Mouse (Mus musculus) lung, postnatal 0 days (tissue): ENCODE data around the gene Mfsd8. TPM values are rescaled to one million over a fixed set of nuclear protein-coding genes. Genes with fewer than 3 reads are reported as not detected.
A peak's percentile ranks its signal among the peaks of the same experiment; 100 is the strongest.
"Not testable (repeated sequence)": the region's sequence is repeated elsewhere in the genome, so short reads cannot be mapped to it uniquely, and the experiment has no call there.

Experiments used
- ATAC-seq: fragments of 200-750 bp; cut with Nextera tagmentation; 2 replicates; pipeline ENCODE4 v1.8.0; 2017; ENCODE audit warnings: moderate library complexity
- DNase-seq: peaks from one replicate; pipeline ENCODE4 v3.0.0-alpha.2; 2016; ENCODE audit warnings: low spot score
- H3K27ac ChIP-seq: fragments of 300-500 bp; sonication (generic); 2 replicates; pipeline ENCODE4 v1.5.1; 2014; ENCODE audit warnings: antibody characterized with exemption, mild to moderate bottlenecking, low read length, mixed read lengths
- H3K27me3 ChIP-seq: fragments of 300-500 bp; sonication (generic); replicated peaks from 2 replicates; pipeline ENCODE4 v1.6.1; 2014; ENCODE audit warnings: low read length, mixed read lengths; ENCODE audit not compliant: insufficient read depth
- H3K36me3 ChIP-seq: fragments of 300-500 bp; sonication (generic); 2 replicates; pipeline ENCODE4 v1.6.1; 2014; ENCODE audit warnings: low read length, mixed read lengths; ENCODE audit not compliant: insufficient read depth
- H3K4me1 ChIP-seq: fragments of 300-500 bp; sonication (generic); 2 replicates; pipeline ENCODE4 v1.6.1; 2014; ENCODE audit warnings: antibody characterized with exemption, low read depth, low read length, mixed read lengths; ENCODE audit not compliant: insufficient read depth
- H3K4me2 ChIP-seq: fragments of 300-500 bp; sonication (generic); replicated peaks from 2 replicates; pipeline ENCODE4 v1.6.1; 2014; ENCODE audit warnings: low read depth, mild to moderate bottlenecking, low read length, moderate library complexity, mixed read lengths
- H3K4me3 ChIP-seq: fragments of 300-500 bp; sonication (generic); 2 replicates; pipeline ENCODE4 v1.5.1; 2014; ENCODE audit warnings: low read depth, low read length
- H3K9ac ChIP-seq: fragments of 300-500 bp; sonication (generic); replicated peaks from 2 replicates; pipeline ENCODE4 v1.6.1; 2014; ENCODE audit warnings: low read depth, mild to moderate bottlenecking
- H3K9me3 ChIP-seq: fragments of 300-500 bp; sonication (generic); 2 replicates; pipeline ENCODE4 v1.6.1; 2016; ENCODE audit warnings: low read length, mixed read lengths
- CTCF ChIP-seq: IDR thresholded peaks from 2 replicates; pipeline ENCODE4 v1.5.1; 2016; ENCODE audit warnings: antibody characterized with exemption, mild to moderate bottlenecking
- WGBS: fragments of 180-500 bp; shearing (Covaris S2); extraction: QIAGEN DNeasy Blood & Tissue Kit; methylation state at CpG from one replicate; pipeline ENCODE4 v1.1.7; 2014; 5-methylcytosine and 5-hydroxymethylcytosine counted together
- polyA plus RNA-seq: library from polyadenylated mRNA; unstranded; fragments of >200 nt; fragmentation: Nextera tagmentation; extraction: Ambion mirVana; gene quantifications from 2 replicates; pipeline ENCODE4 v1.2.1, GENCODE M21; 2015

Gene Mfsd8
- 7.1 and 8.9 TPM in 2 replicates for polyA plus RNA-seq

GRCm38 (mm10) chr3:40846473-40846956 is at the start of gene Mfsd8:
Gene Mfsd8, minus strand, starts transcription at chr3:40846886.
- Histone ChIP-seq H3K27ac (peak within 1 kb of the TSS; percentile 75), H3K4me3 (peak within 1 kb of the TSS; percentile 41), H3K9ac (peak within 1 kb of the TSS; percentile 69), H3K4me2 (peak within 1 kb of the TSS; percentile 70)
- peak; percentile 78 for TF ChIP-seq CTCF
- H3K27me3 ChIP-seq, H3K9me3 ChIP-seq, H3K4me1 ChIP-seq, H3K36me3 ChIP-seq: not testable (repeated sequence)
- DNase-seq (peak; percentile 99), ATAC-seq (peak; percentile 99)
- WGBS, result under 1% methylated on average over 34 of the region's 39 CpGs

- peak; percentile 13 for DNase-seq
- H3K27ac ChIP-seq, result not testable (repeated sequence)
Measured at GRCm38 (mm10) chr3:40894336-40894735, 47.6 kb upstream of the Mfsd8 start.

GRCm38 (mm10) chr3:40893816-40894258 is 47.2 kb upstream of the Mfsd8 start:
- Histone ChIP-seq H3K9ac (peak overlapping the region; percentile 43), H3K4me3 (peak overlapping the region; percentile 51), H3K4me2 (peak overlapping the region; percentile 46), H3K27ac (0 out of 2 replicates have a peak overlapping the region, but pooled peaks have one; percentile 26)
- H3K36me3 ChIP-seq, H3K9me3 ChIP-seq, H3K27me3 ChIP-seq, H3K4me1 ChIP-seq: not testable (repeated sequence)
- ATAC-seq (peak; percentile 100), DNase-seq (peak; percentile 99)
- TF ChIP-seq CTCF, result peak; percentile 77
- under 1% methylated on average over 36 of the region's 38 CpGs for WGBS

More at GRCm38 (mm10) chr3:40894336-40894735, 47.6 kb upstream of the Mfsd8 start:
- Histone ChIP-seq H3K9ac (peak overlapping the region; percentile 41), H3K4me2 (peak overlapping the region; percentile 72), H3K4me3 (peak overlapping the region; percentile 51)
- H3K9me3 ChIP-seq, H3K4me1 ChIP-seq, H3K36me3 ChIP-seq, H3K27me3 ChIP-seq, ATAC-seq: not testable (repeated sequence)
- under 1% methylated on average over 18 of the region's 24 CpGs for WGBS

GRCm38 (mm10) chr3:40853123-40853738 is 6.5 kb upstream of the Mfsd8 start:
- H3K9me3 ChIP-seq, ATAC-seq, H3K9ac ChIP-seq, H3K4me2 ChIP-seq, DNase-seq, H3K27me3 ChIP-seq, H3K36me3 ChIP-seq, H3K27ac ChIP-seq, H3K4me1 ChIP-seq, H3K4me3 ChIP-seq: not testable (repeated sequence)
- WGBS, result 88% methylated on average over 3 of the region's 3 CpGs

GRCm38 (mm10) chr3:40847936-40848335 is 1.2 kb upstream of the Mfsd8 start:
- H3K9me3 ChIP-seq, H3K27ac ChIP-seq, H3K27me3 ChIP-seq, H3K4me3 ChIP-seq, H3K4me2 ChIP-seq, H3K9ac ChIP-seq, DNase-seq, H3K4me1 ChIP-seq, H3K36me3 ChIP-seq, ATAC-seq: not testable (repeated sequence)
- WGBS, result 77% methylated on average over 2 of the region's 2 CpGs

GRCm38 (mm10) chr3:40847018-40847417 is 332 bp upstream of the Mfsd8 start:
- H3K27ac ChIP-seq, H3K9me3 ChIP-seq, H3K4me1 ChIP-seq, H3K27me3 ChIP-seq, H3K36me3 ChIP-seq: not testable (repeated sequence)
- H3K4me2 ChIP-seq, result peak overlapping the region; percentile 70
- TF ChIP-seq CTCF, result peak; percentile 53
- peak; percentile 50 for DNase-seq
- peak overlapping the region; percentile 41 for H3K4me3 ChIP-seq
- H3K9ac ChIP-seq, result peak overlapping the region; percentile 32; the same call in 1 of the 2 replicates
- 1% methylated on average over 13 of the region's 21 CpGs for WGBS
- ATAC-seq, result peak; percentile 47; the same call in 1 of the 2 replicates

GRCm38 (mm10) chr3:40846957-40847017 is 101 bp upstream of the Mfsd8 start, which contains the start of gene Abhd18:
Gene Abhd18, plus strand, starts transcription at chr3:40846970.
- 0% methylated on average over 1 of the region's 4 CpGs for WGBS
- not testable (repeated sequence) for ATAC-seq, DNase-seq, H3K36me3 ChIP-seq, H3K9me3 ChIP-seq, H3K27me3 ChIP-seq, H3K4me1 ChIP-seq
- Histone ChIP-seq H3K9ac (peak within 1 kb of the TSS; percentile 69), H3K27ac (peak within 1 kb of the TSS; percentile 75), H3K4me2 (peak within 1 kb of the TSS; percentile 70), H3K4me3 (peak within 1 kb of the TSS; percentile 41)

GRCm38 (mm10) chr3:40845521-40845920 is 1.2 kb downstream of the Mfsd8 start:
- not testable (repeated sequence) for H3K9me3 ChIP-seq, H3K4me1 ChIP-seq, ATAC-seq, H3K4me3 ChIP-seq, H3K36me3 ChIP-seq, DNase-seq, H3K27ac ChIP-seq, H3K27me3 ChIP-seq, H3K9ac ChIP-seq
- 73% methylated on average over 5 of the region's 6 CpGs for WGBS
- H3K4me2 ChIP-seq, result peak overlapping the region; percentile 53; the same call in 1 of the 2 replicates
